Mouse (Mus musculus) neutrophil, adult 65 days (primary cell): ENCODE measurements around the gene Pms1. TPM values are rescaled to one million over a fixed set of nuclear protein-coding genes. Genes with fewer than 3 reads are reported as not detected.

Experiments used
- total RNA-seq: library from RNA; stranded (reverse); gene quantifications from 2 replicates; pipeline ENCODE4 v1.2.4, GENCODE M21; 2023

Gene Pms1
- total RNA-seq: 2.6 and 6.4 TPM in 2 replicates

DNA sequence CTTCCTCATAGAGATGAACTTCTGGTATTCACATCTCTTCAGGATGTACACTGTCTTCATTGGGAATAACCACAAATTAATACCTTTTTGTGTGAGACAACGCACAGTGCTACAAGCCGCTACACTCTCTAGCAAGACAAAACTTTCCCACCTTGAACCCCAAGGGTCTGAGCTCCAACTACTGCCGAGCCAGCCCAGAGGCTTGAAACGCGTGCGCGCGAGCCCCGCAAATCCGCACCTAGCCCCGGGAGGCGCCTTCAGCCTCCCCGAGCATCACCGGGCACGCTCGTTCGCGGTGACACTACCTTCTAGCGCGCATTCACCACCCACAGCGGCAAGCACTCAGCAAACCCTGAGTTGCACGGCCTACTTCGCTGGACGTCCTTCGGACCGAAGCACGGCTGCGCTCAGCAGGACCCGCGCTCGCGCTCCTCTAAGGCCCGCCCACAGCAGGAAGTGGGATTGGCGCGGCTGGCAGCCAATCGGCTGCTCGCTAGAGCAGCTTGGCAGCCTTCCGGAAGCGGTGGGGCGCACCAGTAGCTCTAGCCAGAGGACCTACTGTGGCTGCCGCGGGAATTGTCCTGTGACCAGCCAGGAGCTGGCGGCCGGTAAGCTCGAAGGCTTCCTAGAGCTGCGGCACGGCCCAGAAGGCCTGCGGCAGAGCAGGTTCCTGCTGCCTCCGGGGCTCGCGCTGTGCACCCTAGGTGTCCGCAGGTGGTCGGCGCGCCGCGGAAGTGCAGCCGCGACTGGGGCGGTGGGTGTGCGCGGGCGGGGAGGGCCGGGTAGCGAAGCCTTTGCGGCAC lies at the start of gene Pms1, which contains the start of the genes Ormdl1 and Gm28778:
Gene Pms1, minus strand, starts transcription at position 438 of the 803 bp plus-strand sequence.
Gene Ormdl1, plus strand, starts transcription at position 515 of the 803 bp plus-strand sequence.
Gene Gm28778, plus strand, starts transcription at position 531 of the 803 bp plus-strand sequence.

DNA sequence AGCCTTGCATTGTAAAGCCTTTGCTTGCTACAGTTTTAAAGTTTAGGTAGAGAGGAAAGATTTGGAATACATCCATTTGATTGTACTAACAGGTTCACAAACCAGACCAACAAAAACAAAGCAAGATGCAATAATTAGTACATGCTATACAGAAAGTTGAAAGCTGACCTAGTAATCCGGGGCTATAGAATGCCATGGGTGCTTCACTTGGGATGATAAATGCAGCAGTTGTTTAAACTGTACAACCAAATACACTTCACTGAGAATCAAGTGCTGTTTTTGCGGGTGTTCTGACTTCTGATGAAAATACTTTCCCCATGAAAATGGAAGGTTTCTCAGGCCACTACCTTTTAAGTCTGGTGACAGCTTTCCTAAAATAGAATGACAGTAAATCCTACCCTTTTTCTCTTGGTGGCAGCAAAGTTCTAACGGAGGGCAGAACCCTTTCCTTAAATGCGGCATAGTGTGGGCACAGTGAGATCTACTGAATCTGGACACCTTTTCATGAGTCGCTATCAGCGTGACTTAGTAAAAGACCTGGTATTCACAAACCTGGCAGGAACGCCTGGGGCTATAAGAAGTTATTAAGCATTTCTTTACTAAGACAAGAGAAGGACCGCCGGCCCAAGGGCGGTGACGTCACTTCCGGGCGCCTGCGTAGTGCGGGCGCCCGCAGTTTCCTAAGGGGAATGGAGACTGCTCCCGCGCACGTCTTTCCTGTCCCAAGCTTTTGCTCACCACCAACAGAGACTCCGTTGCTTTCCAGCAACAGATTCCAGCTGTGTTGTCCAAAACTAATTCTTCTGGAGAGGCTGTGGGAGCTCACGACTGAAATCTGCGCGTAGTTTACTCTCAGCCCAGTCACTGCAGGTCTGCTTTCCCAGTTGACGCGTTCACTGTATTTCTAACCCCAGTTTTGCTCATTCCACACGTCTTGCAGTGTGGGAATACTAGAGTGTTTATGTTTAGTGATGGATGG lies 16.5 kb upstream of the Pms1 start, which contains the start of gene Osgepl1:
Gene Osgepl1, plus strand, starts transcription at position 636 of the 979 bp plus-strand sequence.

DNA sequence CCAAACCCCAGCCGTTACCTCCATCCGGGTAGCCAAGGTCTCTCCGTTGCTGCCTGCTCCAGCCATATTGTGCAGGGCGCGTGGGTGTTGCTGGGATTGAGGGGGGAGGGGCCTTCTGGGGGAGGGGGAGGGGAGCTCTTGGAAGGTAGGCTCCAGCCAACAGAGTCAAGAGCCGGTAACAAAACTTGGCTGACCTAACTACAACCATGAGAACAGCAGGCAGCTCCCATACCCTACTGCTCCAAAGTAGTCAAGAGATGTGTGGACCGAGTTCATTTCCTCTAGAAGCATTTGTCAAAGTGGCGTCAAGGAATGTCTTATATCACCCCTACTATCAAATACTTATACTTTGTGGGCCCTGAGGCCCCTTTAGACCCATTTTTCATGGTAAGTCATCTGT lies 109.3 kb downstream of the Pms1 start, which contains the start of gene 1700019A02Rik:
Gene 1700019A02Rik, minus strand, starts transcription at position 101 of the 400 bp plus-strand sequence.

Other genes starting within 250 kb of the Pms1 start
- gene Mstn, start 235.4 kb downstream of the Pms1 start, total RNA-seq: not detected in 2 replicates
- gene 1700019A02Rik, start 109.4 kb downstream of the Pms1 start, total RNA-seq: not detected in 2 replicates
- gene Ormdl1, start 77 bp upstream of the Pms1 start, total RNA-seq: 8.6 and 11.1 TPM in 2 replicates
- gene Gm28778, start 93 bp upstream of the Pms1 start, total RNA-seq: not detected in 2 replicates
- 2.6 and 3.3 TPM in 2 replicates for gene Osgepl1, start 16.6 kb upstream of the Pms1 start, total RNA-seq
- 3.4 TPM in 1 of 2 replicates, not detected in the other for gene Asdurf, start 55.6 kb upstream of the Pms1 start, total RNA-seq
- 0.47 TPM in 1 of 2 replicates, not detected in the other for gene Gm28551, start 55.6 kb upstream of the Pms1 start, total RNA-seq
- 45.8 and 46.7 TPM in 2 replicates for gene Asnsd1, start 55.7 kb upstream of the Pms1 start, total RNA-seq